Mouse (Mus musculus) hindbrain, embryonic 15.5 days (tissue): ENCODE results near the gene Fgfrl1. TPM values are rescaled to one million over a fixed set of nuclear protein-coding genes. Genes with fewer than 3 reads are reported as not detected.

ENCODE experiments used
- ATAC-seq: fragments of 200-750 bp; cut with Nextera tagmentation; 2 replicates; pipeline ENCODE4 v1.8.0; 2017; ENCODE audit warnings: low read depth, moderate number of reproducible peaks, moderate TSS enrichment; ENCODE audit not compliant: low FRiP score
- H3K27ac ChIP-seq: fragments of 300-500 bp; sonication (generic); replicated peaks from 2 replicates; pipeline ENCODE4 v1.5.1; 2015; ENCODE audit warnings: mild to moderate bottlenecking, inconsistent platforms
- H3K27me3 ChIP-seq: fragments of 300-500 bp; sonication (generic); 2 replicates; pipeline ENCODE4 v1.6.1; 2015; ENCODE audit warnings: control low read depth, inconsistent platforms
- H3K36me3 ChIP-seq: fragments of 300-500 bp; sonication (generic); 2 replicates; pipeline ENCODE4 v1.6.1; 2015; ENCODE audit warnings: control low read depth, inconsistent platforms
- H3K4me1 ChIP-seq: fragments of 300-500 bp; sonication (generic); replicated peaks from 2 replicates; pipeline ENCODE4 v1.6.1; 2015; ENCODE audit warnings: control low read depth, inconsistent platforms
- H3K4me2 ChIP-seq: fragments of 300-500 bp; sonication (generic); 2 replicates; pipeline ENCODE4 v1.6.1; 2015; ENCODE audit warnings: moderate library complexity, mild to moderate bottlenecking, inconsistent platforms
- H3K4me3 ChIP-seq: fragments of 300-500 bp; sonication (generic); 2 replicates; pipeline ENCODE4 v1.5.1; 2015; ENCODE audit warnings: mild to moderate bottlenecking, inconsistent platforms
- H3K9ac ChIP-seq: fragments of 300-500 bp; sonication (generic); 2 replicates; pipeline ENCODE4 v1.6.1; 2015; ENCODE audit warnings: inconsistent platforms
- H3K9me3 ChIP-seq: fragments of 300-500 bp; sonication (generic); 2 replicates; pipeline ENCODE4 v1.6.1; 2016; ENCODE audit warnings: control low read depth, inconsistent platforms
- WGBS: fragments of 180-500 bp; shearing (Covaris S2); methylation state at CpG from one replicate; pipeline ENCODE4 v1.1.7; 2015; 5-methylcytosine and 5-hydroxymethylcytosine counted together
- polyA plus RNA-seq: library from polyadenylated mRNA; unstranded; fragments of >200 nt; fragmentation: Nextera tagmentation; extraction: Ambion mirVana; gene quantifications from 2 replicates; pipeline ENCODE4 v1.2.1, GENCODE M21; 2015

Gene Fgfrl1
- polyA plus RNA-seq, 1 experiment from 2014 or later: 8.1 TPM

GRCm38 (mm10) chr5:108655381-108655780 is 36.8 kb upstream of the Fgfrl1 start:
- Histone ChIP-seq H3K9ac (no peak overlapping the region), H3K9me3 (no peaks in the 10 kb centered on the region), H3K27ac (no peak overlapping the region), H3K36me3 (peaks cover 49% of the 10 kb centered on the region), H3K27me3 (no peaks in the 10 kb centered on the region), H3K4me2 (no peak overlapping the region), H3K4me3 (no peak overlapping the region), H3K4me1 (peaks cover 28% of the 10 kb centered on the region)
- 95% methylated on average over 9 of the region's 9 CpGs for WGBS
- no peak for ATAC-seq

- Histone ChIP-seq H3K4me1 (peaks cover 31% of the 10 kb centered on the region), H3K4me3 (no peak overlapping the region), H3K9me3 (no peaks in the 10 kb centered on the region), H3K9ac (no peak overlapping the region), H3K27me3 (no peaks in the 10 kb centered on the region), H3K36me3 (peaks cover 44% of the 10 kb centered on the region), H3K27ac (no peak overlapping the region), H3K4me2 (no peak overlapping the region)
- ATAC-seq: no peak
- 93% methylated on average over 15 of the region's 15 CpGs for WGBS
Observed at GRCm38 (mm10) chr5:108655891-108656650, 36.1 kb upstream of the Fgfrl1 start.

GRCm38 (mm10) chr5:108657406-108657805 is 34.8 kb upstream of the Fgfrl1 start:
- no peak overlapping the region for H3K4me3 ChIP-seq
- no peaks in the 10 kb centered on the region for H3K9me3 ChIP-seq
- WGBS: 73% methylated on average over 5 of the region's 5 CpGs
- H3K36me3 ChIP-seq: peaks cover 41% of the 10 kb centered on the region
- H3K9ac ChIP-seq: no peak overlapping the region
- H3K4me2 ChIP-seq: no peak overlapping the region
- H3K4me1 ChIP-seq: peaks cover 33% of the 10 kb centered on the region
- ATAC-seq: no peak
- H3K27me3 ChIP-seq: no peaks in the 10 kb centered on the region
- no peak overlapping the region for H3K27ac ChIP-seq

- H3K4me2 ChIP-seq: no peak overlapping the region; the same call in 1 of the 2 replicates
- no peak overlapping the region for H3K9ac ChIP-seq
- no peak for ATAC-seq
Observed at GRCm38 (mm10) chr5:108658611-108659010, 33.6 kb upstream of the Fgfrl1 start.

GRCm38 (mm10) chr5:108659698-108660631 is 32.2 kb upstream of the Fgfrl1 start, which contains the start of gene Idua:
TSS of gene Idua (plus strand) at chr5:108660331.
- peak within 1 kb of the TSS; percentile 92 for H3K4me3 ChIP-seq
- peak within 1 kb of the TSS; percentile 94 for H3K9ac ChIP-seq
- peaks cover 16% of the 10 kb centered on the region for H3K36me3 ChIP-seq
- peak within 1 kb of the TSS; percentile 59 for H3K27ac ChIP-seq
- ATAC-seq: peak; percentile 24
- peak within 1 kb of the TSS; percentile 88 for H3K4me2 ChIP-seq
- 11% methylated on average over 24 of the region's 24 CpGs for WGBS
- peaks cover 33% of the 10 kb centered on the region for H3K4me1 ChIP-seq
- H3K9me3 ChIP-seq: no peaks in the 10 kb centered on the region
- no peaks in the 10 kb centered on the region for H3K27me3 ChIP-seq

More at GRCm38 (mm10) chr5:108658611-108659010, 33.6 kb upstream of the Fgfrl1 start:
- Histone ChIP-seq H3K4me3 (no peak overlapping the region), H3K4me1 (peaks cover 33% of the 10 kb centered on the region), H3K36me3 (peaks cover 29% of the 10 kb centered on the region), H3K9me3 (no peaks in the 10 kb centered on the region), H3K27me3 (no peaks in the 10 kb centered on the region), H3K27ac (no peak overlapping the region)
- 78% methylated on average over 1 of the region's 1 CpGs for WGBS

- WGBS: 16% methylated on average over 36 of the region's 36 CpGs
- peak overlapping the region; percentile 59 for H3K27ac ChIP-seq
- peak overlapping the region; percentile 94 for H3K9ac ChIP-seq
- H3K27me3 ChIP-seq: no peaks in the 10 kb centered on the region
- peaks cover 33% of the 10 kb centered on the region for H3K4me1 ChIP-seq
- H3K4me3 ChIP-seq: peak overlapping the region; percentile 92
- H3K9me3 ChIP-seq: no peaks in the 10 kb centered on the region
- H3K4me2 ChIP-seq: peak overlapping the region; percentile 88
- H3K36me3 ChIP-seq: peaks cover 12% of the 10 kb centered on the region; the same call in 1 of the 2 replicates
- peak; percentile 98 for ATAC-seq
Observed at GRCm38 (mm10) chr5:108660632-108661268, 31.4 kb upstream of the Fgfrl1 start.

- no peak overlapping the region for H3K27ac ChIP-seq
- no peak for ATAC-seq
- no peaks in the 10 kb centered on the region for H3K9me3 ChIP-seq
- H3K36me3 ChIP-seq: no peaks in the 10 kb centered on the region; the same call in 1 of the 2 replicates
- H3K9ac ChIP-seq: no peak overlapping the region
- peaks cover 29% of the 10 kb centered on the region for H3K4me1 ChIP-seq
- 92% methylated on average over 4 of the region's 4 CpGs for WGBS
- no peaks in the 10 kb centered on the region for H3K27me3 ChIP-seq
- no peak overlapping the region for H3K4me3 ChIP-seq
- no peak overlapping the region for H3K4me2 ChIP-seq
Observed at GRCm38 (mm10) chr5:108662772-108663171, 29.4 kb upstream of the Fgfrl1 start.

GRCm38 (mm10) chr5:108665066-108665465 is 27.1 kb upstream of the Fgfrl1 start:
- Histone ChIP-seq H3K4me1 (peaks cover 24% of the 10 kb centered on the region), H3K4me2 (no peak overlapping the region), H3K4me3 (no peak overlapping the region), H3K27me3 (no peaks in the 10 kb centered on the region), H3K27ac (no peak overlapping the region), H3K9ac (no peak overlapping the region), H3K36me3 (no peaks in the 10 kb centered on the region), H3K9me3 (no peaks in the 10 kb centered on the region)
- no peak for ATAC-seq
- 47% methylated on average over 3 of the region's 3 CpGs for WGBS

- Histone ChIP-seq H3K27me3 (no peaks in the 10 kb centered on the region), H3K9me3 (no peaks in the 10 kb centered on the region), H3K4me2 (no peak overlapping the region), H3K4me3 (no peak overlapping the region), H3K27ac (no peak overlapping the region), H3K9ac (no peak overlapping the region), H3K36me3 (peaks cover 9% of the 10 kb centered on the region; the same call in 1 of the 2 replicates), H3K4me1 (peaks cover 22% of the 10 kb centered on the region)
- 88% methylated on average over 2 of the region's 2 CpGs for WGBS
- ATAC-seq: no peak
Observed at GRCm38 (mm10) chr5:108667370-108667769, 24.8 kb upstream of the Fgfrl1 start.

- no peaks in the 10 kb centered on the region for H3K9me3 ChIP-seq
- 7% methylated on average over 3 of the region's 3 CpGs for WGBS
- H3K4me3 ChIP-seq: peak overlapping the region; percentile 53
- peaks cover 9% of the 10 kb centered on the region; the same call in 1 of the 2 replicates for H3K36me3 ChIP-seq
- H3K4me1 ChIP-seq: peaks cover 22% of the 10 kb centered on the region
- H3K9ac ChIP-seq: peak overlapping the region; percentile 64
- H3K4me2 ChIP-seq: peak overlapping the region; percentile 79
- ATAC-seq: no peak; the same call in 1 of the 2 replicates
- no peaks in the 10 kb centered on the region for H3K27me3 ChIP-seq
- peak overlapping the region; percentile 87 for H3K27ac ChIP-seq
Observed at GRCm38 (mm10) chr5:108668387-108668932, 23.7 kb upstream of the Fgfrl1 start.
